ENCODE assay signal across 8 mouse cellular contexts in the genomic region with DNA sequence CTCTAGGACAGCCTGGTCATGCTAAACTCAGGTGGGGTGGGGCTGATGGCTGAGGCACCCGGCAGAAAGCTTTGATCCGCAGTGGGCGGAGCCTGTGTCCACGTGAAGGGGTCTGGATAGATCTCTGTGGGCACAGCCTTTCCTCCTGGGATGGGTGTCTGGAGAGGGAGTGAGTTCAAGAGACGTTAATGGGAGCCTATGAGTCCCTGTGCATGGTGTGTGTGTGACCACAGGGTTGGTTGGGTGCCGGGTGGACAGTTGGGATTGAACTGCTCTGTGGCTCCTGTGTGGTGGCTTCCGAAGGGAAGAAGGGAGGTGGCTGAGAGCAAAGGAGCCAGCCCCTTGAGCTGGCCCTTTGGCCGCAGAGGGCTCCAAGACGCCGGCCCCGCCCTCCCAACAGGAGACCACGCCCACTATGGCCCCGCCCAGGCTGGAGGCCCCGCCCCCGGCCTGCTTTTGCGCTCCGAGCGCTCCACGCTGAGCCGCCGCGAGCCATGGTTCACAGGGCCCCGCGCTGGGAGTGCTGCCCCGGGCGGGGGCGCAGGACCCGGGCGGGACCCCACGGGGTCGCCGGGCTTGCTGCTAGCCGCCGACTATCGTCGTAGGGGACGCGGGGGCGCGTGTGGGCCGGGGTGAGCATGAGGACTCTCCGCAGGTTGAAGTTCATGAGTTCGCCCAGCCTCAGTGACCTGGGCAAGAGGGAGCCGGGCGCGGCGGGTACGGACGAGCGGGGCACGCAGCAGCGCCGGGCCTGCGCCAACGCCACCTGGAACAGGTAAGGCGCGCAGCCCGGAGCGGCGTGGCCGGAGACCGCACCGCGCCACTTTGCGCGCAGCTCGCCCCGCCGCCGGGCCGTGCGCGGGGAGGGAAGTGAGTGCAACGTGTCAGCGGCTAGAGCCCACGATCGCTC. TPM values are rescaled to one million over a fixed set of nuclear protein-coding genes. Genes with fewer than 3 reads are reported as not detected.
A peak's percentile ranks its signal among the peaks of the same experiment; 100 is the strongest.
DNase-seq lines count a peak whose midpoint lies in the region; ATAC-seq and TF ChIP-seq lines count a peak whose summit lies in the region.

No protein-coding gene starts in this region.

- no peaks in the 10 kb centered on the region for H3K27me3 ChIP-seq in intestine, embryonic 15.5 days (replicated peaks)
- H3K27me3 ChIP-seq in liver, embryonic 12.5 days (replicated peaks), result peaks cover 23% of the 10 kb centered on the region; the same call in 1 of the 2 replicates
- H3K27me3 ChIP-seq in stomach, postnatal 0 days (ENCODE audit: control insufficient read depth, insufficient read depth, low read length), result no peaks in the 10 kb centered on the region

- peaks cover 62% of the 10 kb centered on the region for H3K4me1 ChIP-seq in intestine, embryonic 15.5 days (replicated peaks)
- H3K4me1 ChIP-seq in liver, embryonic 12.5 days, result peaks cover 52% of the 10 kb centered on the region
- no peaks in the 10 kb centered on the region; the same call in 1 of the 2 replicates for H3K4me1 ChIP-seq in stomach, postnatal 0 days (replicated peaks; ENCODE audit: control insufficient read depth, insufficient read depth)

- TF ChIP-seq EP300 in stomach, postnatal 0 days (optimal IDR thresholded peaks at IDR 0.05), result no peak

- ATAC-seq in frontal cortex, adult (ENCODE audit: low TSS enrichment), result no peak
- ATAC-seq in intestine, embryonic 15.5 days, result peak; percentile 80
- ATAC-seq in liver, embryonic 12.5 days, result peak; percentile 68
- ATAC-seq in stomach, postnatal 0 days (ENCODE audit: low FRiP score, low TSS enrichment), result peak; percentile 81

- WGBS in intestine, embryonic 15.5 days, result under 1% methylated on average over 71 of the region's 77 CpGs
- WGBS in liver, embryonic 12.5 days (ENCODE audit: insufficient replicate concordance), result under 1% methylated on average over 72 of the region's 77 CpGs
- under 1% methylated on average over 33 of the region's 77 CpGs for WGBS in stomach, postnatal 0 days

- peak overlapping the region; percentile 75 for H3K4me2 ChIP-seq in intestine, embryonic 15.5 days (replicated peaks)
- peak overlapping the region; percentile 87 for H3K4me2 ChIP-seq in liver, embryonic 12.5 days
- peak overlapping the region; percentile 90 for H3K4me2 ChIP-seq in stomach, postnatal 0 days (replicated peaks; ENCODE audit: low read depth)

- no peaks in the 10 kb centered on the region for H3K36me3 ChIP-seq in intestine, embryonic 15.5 days
- no peaks in the 10 kb centered on the region for H3K36me3 ChIP-seq in liver, embryonic 12.5 days
- no peaks in the 10 kb centered on the region for H3K36me3 ChIP-seq in stomach, postnatal 0 days (ENCODE audit: control insufficient read depth, insufficient read depth, low read length)

- TF ChIP-seq CTCF in stomach, postnatal 0 days (IDR thresholded peaks at IDR 0.05; ENCODE audit: low read depth), result no peak

- H3K9me3 ChIP-seq in intestine, embryonic 15.5 days, result no peaks in the 10 kb centered on the region
- no peaks in the 10 kb centered on the region for H3K9me3 ChIP-seq in liver, embryonic 12.5 days (replicated peaks)
- H3K9me3 ChIP-seq in stomach, postnatal 0 days (ENCODE audit: control insufficient read depth, low read length), result no peaks in the 10 kb centered on the region

- peak overlapping the region; percentile 88 for H3K9ac ChIP-seq in intestine, embryonic 15.5 days
- H3K9ac ChIP-seq in liver, embryonic 12.5 days, result peak overlapping the region; percentile 66
- H3K9ac ChIP-seq in stomach, postnatal 0 days (ENCODE audit: low read length), result peak overlapping the region; percentile 87

- DNase-seq in frontal cortex, postnatal 14 days (ENCODE audit: low spot score in 2 of 2), result peak; percentile 50 to 54
- peak; percentile 93 for DNase-seq in embryo, embryonic 10.5 days (ENCODE audit: low spot score)
- DNase-seq in gastrocnemius, postnatal 4 days (ENCODE audit: low spot score in 2 of 2), result peak; percentile 93 to 94
- DNase-seq in natural killer cell, adult 2 months (ENCODE audit: low spot score in 2 of 2), result peak; percentile 89
- peak; percentile 96 for DNase-seq in stomach, postnatal 0 days (ENCODE audit: low spot score)

- peak overlapping the region; percentile 89 for H3K4me3 ChIP-seq in intestine, embryonic 15.5 days (replicated peaks)
- H3K4me3 ChIP-seq in liver, embryonic 12.5 days, result peak overlapping the region; percentile 67
- H3K4me3 ChIP-seq in stomach, postnatal 0 days (ENCODE audit: low read depth, low read length), result peak overlapping the region; percentile 84

- H3K27ac ChIP-seq in intestine, embryonic 15.5 days, result peak overlapping the region; percentile 93
- peak overlapping the region; percentile 56 for H3K27ac ChIP-seq in liver, embryonic 12.5 days
- H3K27ac ChIP-seq in stomach, postnatal 0 days (replicated peaks), result peak overlapping the region; percentile 90

RNA-seq across cellular contexts. Expression of a gene that starts 11.4 kb away (rescaled TPM):
- total RNA-seq in gastrocnemius, postnatal 4 days (2021), result 10 to 100 TPM; 22.8 to 24.6 TPM
- 65.4 and 71.3 TPM in 2 replicates for polyA plus RNA-seq in intestine, embryonic 15.5 days (2015; fragmentation: Nextera tagmentation; extraction: Ambion mirVana)
- polyA plus RNA-seq in liver, embryonic 12.5 days (2016; fragmentation: Nextera tagmentation; extraction: Ambion mirVana), result 12.6 and 14.1 TPM in 2 replicates
- polyA plus RNA-seq in stomach, postnatal 0 days (2015; fragmentation: Nextera tagmentation; extraction: Ambion mirVana), result 18.2 and 20.3 TPM in 2 replicates

RNA-seq across cellular contexts. Expression of a gene that starts 39.1 kb away (rescaled TPM):
- total RNA-seq in gastrocnemius, postnatal 4 days (2021), result under 1 TPM; 0.39 to 0.47 TPM
- polyA plus RNA-seq in intestine, embryonic 15.5 days (2015; fragmentation: Nextera tagmentation; extraction: Ambion mirVana), result 12.5 and 14.1 TPM in 2 replicates
- 0.88 and 0.91 TPM in 2 replicates for polyA plus RNA-seq in liver, embryonic 12.5 days (2016; fragmentation: Nextera tagmentation; extraction: Ambion mirVana)
- 20.2 and 22.0 TPM in 2 replicates for polyA plus RNA-seq in stomach, postnatal 0 days (2015; fragmentation: Nextera tagmentation; extraction: Ambion mirVana)
